Mouse (Mus musculus) embryo, embryonic 11.5 days (tissue): Measurements from ENCODE around the gene Cops7a.

Experiments used
- DNase-seq: peaks from one replicate; pipeline ENCODE4 v3.0.0-alpha.2; 2012; ENCODE audit warnings: low read depth, low spot score

Gene Cops7a

DNA sequence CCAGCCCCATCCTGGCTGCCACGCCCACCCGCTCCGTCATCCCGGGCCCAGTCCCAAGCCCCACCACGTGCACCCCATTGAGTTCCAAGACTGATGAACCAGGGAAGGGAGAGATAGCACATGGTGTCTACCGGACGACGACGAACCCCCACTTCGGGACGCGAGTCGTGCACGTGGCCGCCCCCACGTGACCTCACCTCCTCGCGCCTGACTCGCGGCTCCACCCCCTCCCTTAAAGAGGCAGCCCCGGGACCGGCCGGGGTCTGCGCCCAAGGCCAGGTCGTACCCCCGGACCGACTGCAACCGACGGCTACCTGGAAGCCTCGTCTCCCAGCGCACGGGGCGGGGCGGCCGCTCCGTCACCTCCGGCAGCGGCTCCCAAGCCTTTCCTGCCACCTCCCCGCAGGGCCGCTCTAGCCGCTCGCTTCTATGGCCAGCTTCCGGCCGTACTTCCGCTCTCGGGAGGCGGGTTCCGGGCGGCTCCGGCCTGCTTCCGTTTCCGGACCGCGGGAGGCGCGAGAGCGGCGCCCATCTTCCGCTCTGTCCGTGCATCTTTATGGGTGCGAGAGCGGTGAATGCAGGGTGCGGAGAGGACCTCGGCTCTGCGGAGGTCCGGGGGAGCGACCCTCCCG lies at the start of gene Cops7a:
Gene Cops7a, minus strand, starts transcription at position 451 of the 632 bp plus-strand sequence.
- peak; percentile 87 for DNase-seq

DNA sequence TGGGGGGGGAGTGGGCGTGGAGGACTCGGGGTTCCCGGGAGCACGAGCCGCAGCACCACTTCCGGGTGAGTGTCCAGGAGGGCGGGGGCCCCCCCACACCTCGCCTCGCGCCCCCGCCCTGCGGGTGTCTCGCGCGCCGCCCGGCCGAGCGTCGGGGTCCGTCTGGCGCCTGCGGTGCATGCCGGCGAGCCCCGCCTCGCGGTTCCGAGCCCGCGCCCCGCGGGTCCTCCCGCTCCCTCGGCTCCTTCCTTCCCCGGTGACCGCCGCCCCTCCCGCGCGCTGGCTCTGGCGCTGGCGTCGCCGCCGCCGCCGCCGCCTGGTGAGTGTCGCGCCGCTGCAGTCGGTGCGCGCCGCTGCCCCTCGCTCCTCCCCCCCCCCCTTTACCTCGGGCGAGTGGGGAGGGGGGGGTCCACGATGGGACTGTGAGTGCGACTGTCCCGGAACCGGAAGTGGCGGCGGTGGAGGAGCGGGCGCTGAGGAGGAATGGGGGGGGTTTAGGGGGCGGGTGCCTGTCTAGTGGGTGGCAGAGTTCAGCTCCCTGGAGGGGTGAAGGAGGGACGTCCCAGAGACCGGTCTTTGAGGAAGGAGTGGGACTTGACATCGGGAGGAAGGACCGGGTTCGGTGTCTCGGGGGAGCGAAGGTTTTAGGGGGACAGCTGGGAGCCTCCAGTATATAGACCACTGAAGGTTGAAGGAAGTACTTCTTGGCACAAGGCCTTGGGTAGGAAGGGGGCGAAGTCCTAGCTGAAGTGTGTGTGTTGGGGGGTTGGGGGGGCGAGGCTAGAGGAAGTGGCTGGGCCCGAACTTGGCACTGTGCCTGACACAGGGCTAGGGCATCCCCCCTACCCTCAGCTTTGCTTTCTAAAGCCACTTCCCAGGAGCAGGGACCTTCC lies 44.1 kb upstream of the Cops7a start:
- DNase-seq, result peak; percentile 68

DNA sequence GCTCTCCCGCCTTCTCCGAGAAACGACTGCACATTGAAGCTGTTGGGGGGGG lies 43.6 kb upstream of the Cops7a start, which contains the start of gene Zfp384:
Gene Zfp384, plus strand, starts transcription at position 17 of the 52 bp plus-strand sequence.
- no peak for DNase-seq

DNA sequence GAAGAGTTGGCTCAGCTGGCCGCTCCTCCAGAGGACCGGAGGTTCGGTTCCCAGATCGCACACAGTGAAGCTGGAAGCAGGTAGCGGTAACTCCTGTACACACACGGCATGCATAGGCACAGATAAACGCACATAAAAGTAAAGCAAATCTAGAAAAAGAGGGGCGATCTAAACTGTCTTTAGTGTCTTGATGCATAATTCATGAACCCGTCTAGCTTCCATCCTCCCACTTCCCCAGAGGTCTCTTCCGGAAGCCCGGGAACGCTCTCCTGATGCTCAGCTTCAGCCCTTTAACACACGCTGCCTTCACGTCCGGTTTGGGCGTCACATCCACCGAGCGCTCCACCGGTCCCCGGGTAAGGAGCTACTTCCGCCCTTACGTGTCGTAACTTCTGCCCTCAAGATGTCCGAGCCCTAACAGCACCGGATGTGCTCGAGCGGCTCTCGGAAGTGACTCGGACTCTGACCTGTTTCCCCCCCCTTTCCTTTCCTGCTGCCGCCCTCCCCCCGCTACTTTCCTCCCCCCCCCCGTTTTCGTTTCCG lies 43.3 kb upstream of the Cops7a start:
- DNase-seq, result peak; percentile 95

DNA sequence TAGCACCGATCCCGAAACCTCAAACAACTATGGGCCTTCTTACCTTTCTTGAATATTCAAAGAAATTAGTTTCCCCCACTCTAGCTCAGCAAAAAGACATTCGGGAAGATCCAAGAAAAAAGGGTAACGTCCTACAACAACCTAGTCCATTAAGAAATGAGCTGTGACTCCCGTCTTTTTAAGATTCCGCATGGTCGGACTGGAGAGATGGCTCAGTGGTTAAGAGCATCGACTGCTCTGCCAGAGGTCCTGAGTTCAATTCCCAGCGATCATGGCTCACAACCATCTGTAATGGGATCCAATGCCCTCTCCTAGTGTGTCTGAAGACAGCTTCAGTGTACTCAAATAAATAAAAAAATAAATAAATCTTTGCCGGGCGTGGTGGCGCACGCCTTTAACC lies 42.7 kb upstream of the Cops7a start:
- no peak for DNase-seq

DNA sequence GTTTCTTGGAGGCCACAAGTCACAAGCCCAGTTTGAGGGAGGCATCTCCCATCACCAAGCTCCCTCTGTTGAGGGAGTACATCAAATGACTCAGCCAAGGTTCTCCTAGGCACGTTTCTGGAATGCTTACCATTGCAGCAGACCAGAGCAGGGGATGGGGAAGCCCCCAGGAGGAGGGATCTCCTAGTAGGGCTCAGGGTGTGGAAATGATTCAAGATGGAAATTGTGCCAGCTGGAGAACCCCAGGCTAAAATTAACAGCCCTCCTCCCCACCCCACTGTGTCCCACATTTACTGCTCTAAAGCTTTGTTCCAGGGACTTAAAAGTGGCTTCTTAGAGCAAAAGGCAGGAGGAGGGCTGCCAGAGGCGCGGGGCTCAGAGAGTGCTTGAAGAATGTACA lies 39.7 kb upstream of the Cops7a start:
- no peak for DNase-seq

DNA sequence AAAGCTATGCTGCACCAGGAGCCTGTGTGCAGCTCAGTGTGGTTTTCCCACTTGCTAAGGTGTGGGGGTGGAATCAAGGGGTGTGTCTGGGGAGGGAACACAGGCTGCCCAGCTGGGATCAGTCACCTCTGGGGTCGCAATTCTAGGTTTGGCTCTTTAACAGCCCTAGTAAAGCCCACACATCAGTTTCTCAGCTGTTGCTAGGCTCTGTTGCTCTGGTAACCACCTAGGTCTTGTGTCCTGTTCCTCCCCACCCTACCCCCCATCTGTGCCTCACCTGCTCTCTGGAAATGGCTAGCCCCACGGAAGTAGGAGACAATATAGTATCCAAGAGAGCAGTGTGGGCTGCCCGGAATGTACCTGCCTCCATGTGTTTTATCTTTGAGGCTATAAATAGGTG lies 38.4 kb upstream of the Cops7a start:
- DNase-seq, result no peak

DNA sequence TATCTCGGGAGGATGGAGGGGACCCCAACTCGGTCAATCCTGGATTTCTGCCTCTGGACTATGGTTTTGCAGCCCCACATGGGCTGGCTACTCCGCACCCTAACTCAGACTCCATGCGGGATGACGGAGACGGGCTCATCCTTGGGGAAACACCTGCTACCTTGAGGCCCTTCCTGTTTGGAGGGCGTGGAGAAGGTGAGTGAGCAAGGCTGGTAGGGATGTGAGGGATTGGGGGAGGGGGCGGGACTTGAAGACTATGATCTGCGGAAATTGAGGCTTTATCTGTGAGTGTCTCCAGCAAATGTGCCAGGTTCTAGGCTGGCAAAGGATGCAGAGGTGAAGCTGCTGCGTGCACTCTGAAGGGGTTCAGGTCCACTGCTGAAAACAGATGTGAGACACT lies 34.2 kb upstream of the Cops7a start:
- no peak for DNase-seq

DNA sequence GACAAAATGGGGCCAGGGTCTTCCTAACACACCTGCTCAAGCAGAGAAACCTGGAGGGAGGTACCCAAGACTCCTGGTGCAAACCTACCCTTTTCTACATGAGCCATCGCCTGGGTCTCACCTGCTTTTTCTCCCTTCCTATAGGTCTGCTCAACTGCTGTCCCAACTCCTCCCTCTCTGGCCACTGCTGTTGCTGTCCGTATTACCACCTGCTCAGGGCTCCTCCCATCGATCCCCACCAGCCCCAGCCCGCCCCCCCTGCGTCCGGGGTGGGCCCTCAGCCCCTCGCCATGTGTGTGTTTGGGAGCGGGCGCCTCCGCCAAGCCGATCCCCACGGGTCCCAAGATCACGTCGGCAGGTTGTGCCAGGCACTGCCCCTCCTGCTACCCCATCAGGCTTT lies 33.8 kb upstream of the Cops7a start:
- no peak for DNase-seq

DNA sequence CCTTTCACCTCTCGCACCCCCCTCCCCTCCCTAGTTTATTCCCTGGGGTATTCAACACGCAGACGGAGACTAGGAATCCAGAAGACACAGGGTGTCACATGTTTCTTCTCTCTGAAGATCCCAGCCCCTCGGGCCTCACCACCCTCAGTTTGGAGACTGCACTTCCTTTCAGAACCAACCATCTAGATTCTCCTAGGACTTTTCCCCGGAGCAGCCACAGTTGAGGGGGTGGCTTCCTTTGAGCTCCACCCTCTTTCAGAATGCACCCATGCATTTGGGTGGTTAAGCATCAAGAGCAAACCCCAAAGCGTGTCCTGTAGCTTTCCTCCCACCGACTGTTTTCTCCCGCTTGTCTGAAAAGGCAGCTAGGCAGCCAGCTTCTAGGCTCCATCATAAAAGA lies 32.7 kb upstream of the Cops7a start:
- no peak for DNase-seq

DNA sequence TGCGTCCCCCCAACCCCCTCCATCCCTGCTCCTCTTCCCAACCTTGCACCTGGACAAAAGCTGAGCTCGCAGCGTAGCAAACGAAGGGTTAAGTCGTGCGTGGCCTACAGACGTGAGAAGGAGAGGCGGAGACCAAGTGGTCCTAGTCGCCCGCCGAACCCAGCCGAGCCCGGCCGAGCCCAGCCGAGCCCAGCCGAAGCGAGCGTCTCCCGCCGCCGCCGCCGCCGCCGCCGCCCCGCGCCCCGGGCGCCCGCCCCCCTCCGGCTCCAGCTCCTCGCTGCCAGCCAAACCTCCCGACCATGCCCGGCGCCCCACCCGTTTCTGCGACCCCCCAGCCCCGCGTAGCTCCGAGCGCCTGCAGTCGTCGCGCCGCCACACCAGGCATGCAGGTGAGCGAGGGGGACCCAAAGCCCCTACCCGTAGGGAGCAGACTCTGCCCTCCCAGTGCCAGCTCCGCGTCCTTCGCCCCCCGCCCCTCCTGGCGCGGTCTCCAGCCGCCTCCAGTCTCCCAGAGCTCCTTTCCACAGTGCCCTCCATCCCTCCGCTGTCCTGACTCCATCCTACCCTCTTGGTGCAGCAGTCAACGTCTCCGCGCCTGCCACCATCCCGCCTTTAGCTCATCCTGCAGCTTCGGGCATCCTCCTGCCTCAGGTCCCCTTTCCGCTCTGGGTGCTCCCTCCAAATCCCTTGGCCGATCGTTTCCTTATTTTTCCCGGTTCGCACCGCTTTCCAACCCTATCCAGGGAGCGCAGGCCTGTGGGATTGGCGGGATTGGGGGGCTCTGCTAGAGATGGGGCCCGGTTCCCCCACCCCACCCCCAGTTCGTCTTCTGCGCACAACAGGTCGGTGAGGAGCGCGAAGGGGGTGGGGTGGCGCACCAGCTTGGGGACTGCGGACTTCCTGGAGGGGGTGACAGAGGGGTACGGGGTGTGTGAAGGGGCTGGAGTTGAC lies 31.5 kb upstream of the Cops7a start, which contains the start of gene Pianp:
Gene Pianp, plus strand, starts transcription at position 144 of the 951 bp plus-strand sequence.
- DNase-seq, result peak; percentile 38

DNA sequence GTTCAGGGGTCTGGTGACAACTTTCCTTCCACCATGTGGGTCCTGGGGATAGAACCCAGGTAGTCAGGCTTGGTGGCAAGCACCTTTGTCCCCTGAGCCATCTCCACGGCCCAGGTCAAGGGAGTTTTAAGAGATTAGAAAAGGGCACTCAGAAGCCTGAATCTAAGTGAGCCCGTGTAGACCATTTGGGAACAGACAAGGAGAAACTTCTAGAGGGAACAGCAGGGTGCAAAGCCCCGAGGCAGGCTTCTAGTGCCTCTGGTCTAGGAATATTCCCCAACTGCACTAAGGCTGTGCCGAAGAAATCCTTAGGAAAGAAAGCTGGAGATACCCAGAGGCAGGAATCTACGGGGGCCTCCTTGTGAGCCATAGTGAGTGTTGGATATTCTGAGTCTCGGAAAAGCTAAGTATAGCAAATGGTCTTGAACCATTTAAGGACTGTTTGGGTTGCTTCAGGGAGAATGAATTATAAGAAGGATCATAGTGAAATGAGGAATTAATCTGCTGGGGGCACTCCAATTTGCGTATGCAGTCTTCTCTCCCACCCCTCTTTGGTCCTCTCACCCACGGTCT lies 30.6 kb upstream of the Cops7a start:
- no peak for DNase-seq

DNA sequence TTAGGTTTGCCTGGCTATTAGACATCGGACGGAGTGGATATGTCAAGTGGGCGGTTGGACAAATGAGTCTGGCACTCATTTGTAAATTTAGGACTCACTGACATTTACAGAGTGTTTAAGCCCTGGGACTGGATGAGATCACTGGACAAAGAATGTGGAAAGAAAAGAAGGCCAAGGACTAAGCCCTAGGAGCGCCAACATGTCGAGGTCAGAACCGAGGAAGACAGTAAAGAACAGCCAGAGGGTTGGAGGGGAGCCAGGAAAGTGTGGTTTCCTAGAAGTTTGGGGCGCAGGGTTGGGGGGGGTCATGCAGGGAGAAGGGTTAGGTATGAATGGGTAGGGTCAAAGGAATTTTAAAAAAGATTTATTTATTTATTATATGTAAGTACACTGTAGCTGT lies 29.9 kb upstream of the Cops7a start:
- DNase-seq, result no peak

DNA sequence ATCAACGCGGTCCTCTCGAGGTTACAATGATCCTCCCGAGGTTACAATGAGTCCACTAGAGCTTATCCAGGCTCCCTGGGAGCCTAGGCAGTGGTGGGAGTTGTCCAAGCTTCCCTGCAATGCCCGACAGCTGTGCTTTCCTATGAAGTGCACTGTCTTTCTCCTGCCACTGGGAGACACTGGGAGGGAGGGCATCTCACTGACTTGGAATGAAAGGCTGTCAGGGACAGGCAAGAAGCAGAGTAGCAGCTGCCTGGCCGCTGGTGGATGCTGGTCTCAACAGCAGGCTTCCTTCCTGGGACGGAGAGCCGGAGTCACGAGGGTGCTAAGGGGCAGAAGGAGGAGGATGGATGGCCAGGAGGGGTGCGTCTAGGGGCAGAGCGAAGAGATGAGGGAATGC lies 28.5 kb upstream of the Cops7a start:
- no peak for DNase-seq

DNA sequence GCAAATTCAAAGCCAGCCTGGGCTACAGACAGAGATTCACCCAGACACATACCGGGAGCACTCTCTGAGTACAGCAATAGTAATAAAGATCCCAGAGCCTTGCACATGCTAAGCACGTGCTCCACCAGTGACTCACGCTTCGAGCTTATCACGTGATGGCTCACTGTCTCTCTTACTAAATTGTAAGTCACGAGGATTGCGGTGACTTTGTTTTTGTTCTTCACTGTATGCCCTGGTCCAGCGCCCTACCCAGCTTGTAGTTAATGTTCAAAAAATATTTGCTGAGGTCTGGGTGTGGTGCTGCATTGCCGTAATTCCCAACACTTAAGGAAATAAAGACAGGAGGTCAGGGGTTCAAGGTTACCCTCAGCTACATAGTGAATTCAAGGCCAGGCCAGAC lies 28.0 kb upstream of the Cops7a start:
- no peak for DNase-seq

DNA sequence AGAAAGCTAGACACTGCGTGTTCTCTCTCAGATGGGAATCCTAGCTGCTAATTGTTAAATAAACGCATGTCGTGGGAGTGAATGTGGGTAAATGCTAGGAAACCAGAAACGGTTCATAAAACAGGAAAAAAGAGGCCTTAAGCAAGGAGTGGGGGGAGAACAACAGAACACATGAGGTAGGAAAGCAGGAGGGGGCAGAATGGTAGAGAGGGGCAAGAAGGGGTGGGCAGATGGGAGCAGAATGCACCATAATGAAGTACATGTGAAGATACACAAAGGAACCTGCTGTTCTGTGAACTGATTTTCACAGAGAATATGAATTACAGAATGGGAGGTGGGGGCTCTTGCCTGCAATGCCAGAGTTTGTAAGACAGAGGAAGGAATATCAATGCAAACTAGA lies 26.9 kb upstream of the Cops7a start:
- no peak for DNase-seq

DNA sequence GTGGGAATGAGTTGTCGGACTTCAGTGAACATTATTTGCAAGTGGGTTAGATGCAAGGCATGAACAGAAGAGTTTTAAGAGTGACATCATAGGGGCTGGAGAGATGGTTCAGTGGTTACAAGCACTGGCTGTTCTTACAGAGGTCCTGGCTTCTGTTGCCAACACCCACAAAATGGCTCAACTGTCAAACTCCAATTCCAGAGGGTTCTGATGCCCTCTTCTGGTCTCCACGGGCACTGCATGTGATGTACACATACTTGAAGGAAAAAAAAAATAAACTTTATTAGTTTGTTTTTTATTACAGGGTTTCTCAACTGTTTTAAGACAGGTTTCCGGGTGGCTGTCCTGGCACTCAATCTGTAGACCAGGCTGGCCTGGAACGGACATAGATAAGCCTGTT lies 2.4 kb upstream of the Cops7a start:
- DNase-seq, result no peak

DNA sequence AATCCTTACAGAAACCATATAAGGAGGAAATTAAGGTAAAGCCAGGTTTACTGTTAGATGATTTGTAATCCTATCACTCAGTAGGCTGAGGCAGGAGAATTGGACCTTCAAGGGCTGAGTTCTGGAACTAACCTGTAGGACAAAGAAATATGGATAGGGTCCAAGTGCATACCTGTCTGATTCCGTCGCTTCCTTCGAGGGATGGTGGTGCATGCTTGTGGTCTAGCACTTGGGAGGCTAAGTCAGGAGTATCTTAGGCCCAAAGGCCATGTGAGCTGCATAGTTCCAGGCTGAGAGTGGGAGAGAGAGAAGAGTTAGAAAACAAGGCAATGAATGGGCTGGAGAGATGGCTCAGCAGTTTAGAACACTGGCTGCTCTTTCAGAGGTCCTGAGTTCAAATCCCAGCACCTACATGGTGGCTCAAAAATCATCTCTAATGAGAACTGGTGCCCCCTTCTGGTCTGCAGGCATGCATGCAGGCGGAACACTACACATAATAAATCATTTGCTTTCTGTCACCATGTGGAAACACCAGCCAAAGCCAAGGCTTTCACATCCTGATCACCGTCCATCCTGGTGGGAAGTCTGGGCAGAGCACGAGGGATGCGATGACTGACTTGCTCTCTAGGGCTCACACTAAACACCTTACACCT lies 1.3 kb upstream of the Cops7a start:
- no peak for DNase-seq

DNA sequence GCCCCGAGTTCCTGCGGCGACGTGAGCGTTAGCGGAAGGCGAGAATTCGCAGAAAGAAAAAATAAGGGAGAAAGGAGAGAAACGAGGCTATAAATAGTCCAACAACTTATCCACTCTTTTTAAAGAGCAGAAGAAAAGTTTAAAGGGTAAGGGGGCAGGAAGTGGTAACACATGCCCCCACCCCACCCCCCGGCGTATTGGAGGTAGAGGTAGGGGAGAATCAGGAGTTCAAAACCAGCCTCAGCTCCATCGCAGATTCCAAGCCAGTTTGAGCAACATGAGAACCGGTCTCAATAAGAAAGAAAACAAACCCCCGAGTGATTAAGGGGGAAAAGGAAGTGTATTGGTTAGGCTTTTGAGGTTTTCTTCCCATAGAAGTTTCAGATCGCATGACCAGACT lies 409 bp upstream of the Cops7a start:
- DNase-seq, result no peak

DNA sequence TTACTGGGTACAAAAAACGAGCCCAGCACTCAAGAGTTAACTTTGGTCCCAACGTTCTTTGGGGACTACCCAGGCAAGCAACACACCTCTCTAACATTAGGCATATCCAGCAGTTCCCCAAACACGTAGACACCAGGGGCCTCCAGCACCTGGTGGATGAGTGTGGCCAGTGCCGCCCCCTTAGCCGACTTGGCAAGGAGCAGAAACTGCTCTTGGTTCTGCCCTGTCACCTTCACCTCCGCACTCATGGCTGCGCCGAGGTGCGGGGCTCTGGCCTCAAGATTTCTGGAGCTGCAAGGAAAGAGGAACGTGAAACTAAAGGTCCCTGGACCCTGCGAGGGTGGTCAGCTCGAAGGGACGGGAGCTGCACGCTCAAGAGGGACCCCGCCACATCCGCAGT lies 700 bp downstream of the Cops7a start:
- DNase-seq, result no peak

DNA sequence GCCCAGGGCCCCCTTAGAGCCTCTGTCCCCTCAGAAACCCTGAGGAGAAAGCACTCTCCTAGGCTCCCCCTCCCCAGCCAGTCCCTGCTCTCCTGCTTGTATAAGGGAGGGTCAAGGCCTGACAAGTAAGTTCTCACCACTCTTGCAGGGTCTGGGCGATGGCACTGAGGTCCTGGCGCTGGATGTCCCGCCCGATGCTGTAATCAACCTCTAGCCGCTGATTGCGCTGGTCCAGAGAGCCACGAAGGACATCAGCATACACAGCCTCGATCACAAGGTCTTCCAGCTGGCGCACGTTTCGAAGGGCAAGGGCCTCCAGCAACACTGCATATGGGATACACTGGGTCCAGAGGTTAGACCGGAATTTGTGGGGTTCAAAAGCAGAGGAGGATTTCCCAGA lies 4.3 kb downstream of the Cops7a start:
- DNase-seq, result no peak

DNA sequence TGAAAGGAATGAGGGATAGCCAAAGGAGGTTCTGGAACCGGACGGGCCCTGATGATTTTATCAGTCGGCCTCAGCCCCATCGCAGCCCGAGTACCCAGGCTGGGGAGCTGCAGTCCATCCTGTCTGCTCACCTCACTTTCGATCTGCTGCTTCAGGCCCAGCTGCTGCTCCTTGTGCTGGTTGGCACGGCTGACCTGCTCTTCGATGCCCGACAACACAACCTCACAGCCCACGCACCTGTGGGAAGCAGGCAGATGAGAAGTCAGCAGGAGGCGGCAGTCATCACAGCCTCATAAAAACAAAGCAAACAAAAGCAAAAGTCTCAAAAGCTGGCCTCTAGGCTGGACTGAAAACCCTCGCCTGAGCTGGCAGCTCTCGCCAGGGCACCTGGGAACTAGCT lies 5.4 kb downstream of the Cops7a start:
- DNase-seq, result no peak
